Mouse (Mus musculus): ENCODE data around the gene Ccnt2. TPM values are rescaled to one million over a fixed set of nuclear protein-coding genes. Genes with fewer than 3 reads are reported as not detected.

The Ccnt2 gene
- polyA plus RNA-seq, 1 experiment from 2014 or later, result 76.9 TPM

DNA sequence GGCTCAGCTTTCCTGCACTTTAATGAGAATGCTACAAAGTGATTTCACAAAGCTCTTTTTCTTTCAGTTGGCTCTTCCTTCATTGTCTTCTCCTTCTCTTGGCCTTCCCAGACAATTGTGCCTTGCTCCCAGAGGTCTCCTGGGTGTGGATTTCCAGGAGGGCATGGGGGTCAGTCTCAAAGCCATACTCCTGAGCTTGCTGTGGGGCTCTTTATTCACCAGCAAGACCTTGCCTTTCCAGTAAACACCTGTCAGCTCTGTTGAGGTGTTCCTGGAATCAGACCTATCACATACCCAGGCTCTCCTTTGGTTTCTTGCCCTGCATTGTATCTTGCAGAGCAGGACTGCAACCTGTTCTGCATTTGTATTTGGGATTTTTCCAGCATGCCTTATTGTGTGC is 9.9 kb downstream of the Ccnt2 start:
- H3K4me2 ChIP-seq (replicated peaks; ENCODE audit: low read depth, low read length), result no peak overlapping the region
- no peak overlapping the region for H3K27ac ChIP-seq (ENCODE audit: low read length)
- no peak overlapping the region for H3K9ac ChIP-seq (replicated peaks; ENCODE audit: low read length)
- H3K36me3 ChIP-seq (ENCODE audit: insufficient read depth, low read length), result 0 out of 2 replicates have a peak, but pooled peaks cover 4% of the 10 kb centered on the region
- H3K9me3 ChIP-seq (ENCODE audit: low read length), result no peaks in the 10 kb centered on the region
- H3K27me3 ChIP-seq (ENCODE audit: insufficient read depth, low read length), result no peaks in the 10 kb centered on the region
- peaks cover 16% of the 10 kb centered on the region for H3K4me1 ChIP-seq (ENCODE audit: insufficient read depth, low read length)
- no peak for ATAC-seq (ENCODE audit: low FRiP score, low TSS enrichment)
- no peak overlapping the region for H3K4me3 ChIP-seq (ENCODE audit: low read length)

DNA sequence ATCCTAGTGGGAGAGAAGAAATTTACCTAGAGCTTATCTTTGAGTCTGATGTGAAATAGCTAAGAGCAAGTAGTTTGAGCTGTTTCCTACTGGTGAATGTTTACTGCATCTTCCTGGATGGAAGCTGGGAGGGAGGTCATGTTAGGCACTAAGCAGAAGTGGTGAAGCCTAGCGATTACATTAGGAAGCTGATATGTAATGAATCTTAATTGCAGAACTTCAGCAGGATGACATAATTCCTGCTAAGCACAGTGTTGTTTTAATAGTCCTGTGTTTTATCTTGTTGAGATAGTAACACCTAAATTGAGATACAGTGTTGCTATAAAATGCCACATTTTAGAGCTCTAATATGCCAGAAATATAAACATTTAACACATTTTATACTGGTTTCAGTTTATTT is 11.9 kb downstream of the Ccnt2 start:
- 67% methylated on average over 1 of the region's 1 CpGs for WGBS
- H3K4me1 ChIP-seq (ENCODE audit: insufficient read depth, low read length), result peaks cover 10% of the 10 kb centered on the region
- H3K36me3 ChIP-seq (ENCODE audit: insufficient read depth, low read length), result no peaks in the 10 kb centered on the region
- H3K9me3 ChIP-seq (ENCODE audit: low read length), result no peaks in the 10 kb centered on the region
- H3K27ac ChIP-seq (ENCODE audit: low read length), result no peak overlapping the region
- H3K4me2 ChIP-seq (replicated peaks; ENCODE audit: low read depth, low read length), result no peak overlapping the region
- ATAC-seq (ENCODE audit: low FRiP score, low TSS enrichment), result no peak
- H3K9ac ChIP-seq (replicated peaks; ENCODE audit: low read length), result no peak overlapping the region
- H3K27me3 ChIP-seq (ENCODE audit: insufficient read depth, low read length), result no peaks in the 10 kb centered on the region
- no peak overlapping the region for H3K4me3 ChIP-seq (ENCODE audit: low read length)

DNA sequence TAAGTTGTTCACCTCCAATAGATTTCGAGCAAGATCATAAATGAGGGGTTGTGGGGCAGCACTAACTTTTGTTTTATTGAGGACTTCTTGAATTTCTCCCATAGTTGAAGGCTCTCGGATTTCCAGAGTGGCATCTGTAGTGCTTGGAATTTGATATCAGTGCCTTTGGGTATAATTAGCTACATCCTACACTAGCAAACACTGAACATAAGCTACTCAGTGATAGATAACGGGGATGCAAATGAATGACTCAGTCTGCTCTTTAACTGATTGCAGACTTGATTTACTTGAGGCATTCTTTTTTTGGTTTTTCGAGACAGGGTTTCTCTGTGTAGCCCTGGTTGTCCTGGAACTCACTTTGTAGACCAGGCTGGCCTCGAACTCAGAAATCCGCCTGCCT is 15.0 kb downstream of the Ccnt2 start:
- Histone ChIP-seq H3K27ac (ENCODE audit: low read length) (no peak overlapping the region), H3K4me3 (ENCODE audit: low read length) (no peak overlapping the region), H3K9ac (replicated peaks; ENCODE audit: low read length) (no peak overlapping the region), H3K4me1 (ENCODE audit: insufficient read depth, low read length) (peaks cover 10% of the 10 kb centered on the region), H3K9me3 (ENCODE audit: low read length) (no peaks in the 10 kb centered on the region), H3K36me3 (ENCODE audit: insufficient read depth, low read length) (peaks cover 10% of the 10 kb centered on the region), H3K4me2 (replicated peaks; ENCODE audit: low read depth, low read length) (no peak overlapping the region), H3K27me3 (ENCODE audit: insufficient read depth, low read length) (no peaks in the 10 kb centered on the region)
- ATAC-seq (ENCODE audit: low FRiP score, low TSS enrichment), result no peak
- 62% methylated on average over 6 of the region's 6 CpGs for WGBS

DNA sequence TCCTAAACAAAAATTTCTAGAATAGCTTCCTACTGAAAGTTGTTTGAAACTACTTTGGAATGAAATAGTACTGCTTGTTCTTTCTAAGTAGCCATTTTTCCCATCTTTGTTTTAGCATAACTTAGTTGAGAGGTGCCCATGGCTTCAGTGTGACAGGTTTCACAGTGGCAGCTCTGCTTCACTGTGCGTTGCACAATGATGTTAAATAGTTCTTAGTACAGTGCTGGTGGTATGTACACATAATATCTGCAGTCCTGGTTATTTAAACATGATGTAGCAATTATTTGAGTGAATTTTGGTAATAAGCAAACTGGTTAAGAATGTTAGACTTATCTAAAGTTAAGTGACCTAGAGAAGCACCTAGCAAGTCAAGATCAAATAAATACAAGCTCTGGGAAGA is 19.5 kb downstream of the Ccnt2 start:
- H3K4me3 ChIP-seq (ENCODE audit: low read length), result no peak overlapping the region
- no peak overlapping the region for H3K4me2 ChIP-seq (replicated peaks; ENCODE audit: low read depth, low read length)
- ATAC-seq (ENCODE audit: low FRiP score, low TSS enrichment), result no peak
- peaks cover 5% of the 10 kb centered on the region; the same call in 1 of the 2 replicates for H3K4me1 ChIP-seq (ENCODE audit: insufficient read depth, low read length)
- no peaks in the 10 kb centered on the region for H3K27me3 ChIP-seq (ENCODE audit: insufficient read depth, low read length)
- no peak overlapping the region for H3K27ac ChIP-seq (ENCODE audit: low read length)
- no peak overlapping the region for H3K9ac ChIP-seq (replicated peaks; ENCODE audit: low read length)
- no peaks in the 10 kb centered on the region for H3K9me3 ChIP-seq (ENCODE audit: low read length)
- peaks cover 10% of the 10 kb centered on the region for H3K36me3 ChIP-seq (ENCODE audit: insufficient read depth, low read length)
- 90% methylated on average over 1 of the region's 1 CpGs for WGBS

DNA sequence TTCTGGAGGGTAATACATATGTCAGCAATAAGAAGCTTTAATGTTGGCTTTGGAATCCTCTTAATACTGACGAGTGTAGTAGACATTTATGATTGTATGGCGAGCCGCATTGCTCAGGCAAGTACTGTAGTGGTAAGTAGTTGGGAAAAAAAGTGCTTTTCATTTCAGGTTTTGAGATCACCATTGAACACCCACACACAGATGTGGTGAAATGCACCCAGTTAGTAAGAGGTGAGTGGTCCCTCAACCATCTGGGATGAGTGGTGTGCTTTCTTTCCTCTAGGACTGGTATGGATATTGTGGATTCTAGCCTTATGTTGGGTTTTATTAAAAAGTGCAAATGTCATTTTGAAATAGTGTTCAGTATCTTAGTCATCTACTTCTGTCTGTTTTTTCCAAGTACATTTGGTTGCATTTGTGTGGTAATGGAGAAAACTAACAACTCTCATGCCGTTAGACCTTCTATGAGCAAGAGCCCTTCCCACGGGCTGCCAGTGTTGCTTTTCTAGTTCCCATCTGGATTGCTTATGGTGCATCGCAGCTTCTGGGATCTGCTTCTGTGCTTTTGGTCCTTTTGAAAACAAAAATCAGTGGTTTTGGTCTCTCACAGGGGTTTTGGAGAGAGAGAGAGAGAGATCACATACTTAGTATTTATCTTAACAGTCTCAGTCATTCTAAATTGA is 21.3 kb downstream of the Ccnt2 start:
- no peaks in the 10 kb centered on the region for H3K9me3 ChIP-seq (ENCODE audit: low read length)
- no peaks in the 10 kb centered on the region for H3K4me1 ChIP-seq (ENCODE audit: insufficient read depth, low read length)
- ATAC-seq (ENCODE audit: low FRiP score, low TSS enrichment), result no peak
- no peak overlapping the region for H3K9ac ChIP-seq (replicated peaks; ENCODE audit: low read length)
- H3K27ac ChIP-seq (ENCODE audit: low read length), result no peak overlapping the region
- no peak overlapping the region for H3K4me2 ChIP-seq (replicated peaks; ENCODE audit: low read depth, low read length)
- no peak overlapping the region for H3K4me3 ChIP-seq (ENCODE audit: low read length)
- 89% methylated on average over 6 of the region's 6 CpGs for WGBS
- H3K36me3 ChIP-seq (ENCODE audit: insufficient read depth, low read length), result peaks cover 22% of the 10 kb centered on the region
- no peaks in the 10 kb centered on the region for H3K27me3 ChIP-seq (ENCODE audit: insufficient read depth, low read length)

DNA sequence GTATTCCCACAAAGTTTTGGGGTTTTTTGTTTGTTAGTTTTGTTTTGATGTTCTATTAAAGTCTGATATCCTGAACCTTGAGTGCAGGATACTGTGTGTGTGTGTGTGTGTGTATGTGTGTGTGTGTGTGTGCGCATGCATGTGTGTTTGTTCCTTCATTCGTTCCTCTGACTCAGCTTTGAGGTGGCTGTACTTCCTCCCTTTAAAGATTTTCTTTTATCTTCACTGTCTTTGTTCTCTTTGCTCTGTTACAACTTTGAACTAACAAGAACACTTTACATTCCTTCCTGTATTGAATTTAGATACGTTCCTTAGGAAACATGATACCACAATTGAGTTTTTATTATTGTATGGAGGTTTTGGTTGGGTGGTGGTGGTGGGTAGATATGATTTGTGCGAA is 22.4 kb downstream of the Ccnt2 start:
- Histone ChIP-seq H3K27ac (ENCODE audit: low read length) (no peak overlapping the region), H3K36me3 (ENCODE audit: insufficient read depth, low read length) (peaks cover 23% of the 10 kb centered on the region), H3K4me2 (replicated peaks; ENCODE audit: low read depth, low read length) (no peak overlapping the region), H3K27me3 (ENCODE audit: insufficient read depth, low read length) (no peaks in the 10 kb centered on the region), H3K4me1 (ENCODE audit: insufficient read depth, low read length) (no peaks in the 10 kb centered on the region), H3K4me3 (ENCODE audit: low read length) (no peak overlapping the region), H3K9me3 (ENCODE audit: low read length) (no peaks in the 10 kb centered on the region), H3K9ac (replicated peaks; ENCODE audit: low read length) (no peak overlapping the region)
- 56% methylated on average over 4 of the region's 4 CpGs for WGBS
- ATAC-seq (ENCODE audit: low FRiP score, low TSS enrichment), result no peak

DNA sequence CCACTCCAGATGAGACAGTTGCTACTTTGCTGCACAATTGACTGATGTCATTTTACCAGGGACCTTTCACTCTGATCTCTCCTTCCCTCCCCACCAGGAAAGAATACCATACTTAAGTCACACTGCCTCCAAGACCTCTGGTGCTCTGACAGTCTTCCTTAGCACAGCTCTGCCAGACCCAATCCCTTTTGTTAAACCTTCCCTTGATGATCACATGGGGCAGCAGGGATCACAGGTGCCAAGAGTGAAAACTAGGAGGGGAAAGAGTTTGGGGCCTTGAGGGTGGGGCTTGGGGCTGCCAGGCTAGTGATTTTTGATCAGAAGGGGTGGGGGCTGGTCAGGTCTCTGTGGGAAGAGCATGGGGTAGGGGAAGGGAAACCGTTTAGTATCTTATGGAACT is 22.8 kb downstream of the Ccnt2 start:
- no peak overlapping the region for H3K27ac ChIP-seq (ENCODE audit: low read length)
- peaks cover 25% of the 10 kb centered on the region for H3K36me3 ChIP-seq (ENCODE audit: insufficient read depth, low read length)
- H3K9me3 ChIP-seq (ENCODE audit: low read length), result no peaks in the 10 kb centered on the region
- no peaks in the 10 kb centered on the region for H3K4me1 ChIP-seq (ENCODE audit: insufficient read depth, low read length)
- H3K27me3 ChIP-seq (ENCODE audit: insufficient read depth, low read length), result no peaks in the 10 kb centered on the region
- H3K9ac ChIP-seq (replicated peaks; ENCODE audit: low read length), result no peak overlapping the region
- no peak overlapping the region for H3K4me3 ChIP-seq (ENCODE audit: low read length)
- ATAC-seq (ENCODE audit: low FRiP score, low TSS enrichment), result no peak
- H3K4me2 ChIP-seq (replicated peaks; ENCODE audit: low read depth, low read length), result no peak overlapping the region
- 63% methylated on average over 1 of the region's 1 CpGs for WGBS

DNA sequence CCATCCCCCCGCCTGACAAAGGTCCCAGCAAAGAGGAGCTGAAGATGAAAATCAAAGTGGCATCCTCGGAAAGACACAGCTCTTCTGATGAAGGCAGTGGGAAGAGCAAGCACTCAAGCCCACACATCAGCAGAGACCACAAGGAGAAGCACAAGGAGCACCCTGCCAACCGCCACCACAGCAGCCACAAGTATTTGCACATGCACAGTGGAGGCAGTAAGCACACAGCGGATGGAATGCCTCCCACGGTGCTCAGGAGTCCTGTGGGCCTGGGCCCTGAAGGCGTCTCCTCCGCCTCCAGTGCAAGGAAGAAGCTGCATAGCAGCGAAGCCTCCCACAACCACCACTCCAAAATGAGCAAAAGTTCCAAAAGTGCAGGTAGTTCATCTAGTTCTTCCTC is 29.0 kb downstream of the Ccnt2 start:
- H3K9ac ChIP-seq (replicated peaks; ENCODE audit: low read length), result no peak overlapping the region
- WGBS, result 89% methylated on average over 8 of the region's 8 CpGs
- H3K4me3 ChIP-seq (ENCODE audit: low read length), result no peak overlapping the region
- no peak for ATAC-seq (ENCODE audit: low FRiP score, low TSS enrichment)
- H3K27me3 ChIP-seq (ENCODE audit: insufficient read depth, low read length), result no peaks in the 10 kb centered on the region
- no peak overlapping the region for H3K27ac ChIP-seq (ENCODE audit: low read length)
- H3K36me3 ChIP-seq (ENCODE audit: insufficient read depth, low read length), result peaks cover 42% of the 10 kb centered on the region
- no peaks in the 10 kb centered on the region for H3K4me1 ChIP-seq (ENCODE audit: insufficient read depth, low read length)
- no peaks in the 10 kb centered on the region for H3K9me3 ChIP-seq (ENCODE audit: low read length)
- H3K4me2 ChIP-seq (replicated peaks; ENCODE audit: low read depth, low read length), result no peak overlapping the region

DNA sequence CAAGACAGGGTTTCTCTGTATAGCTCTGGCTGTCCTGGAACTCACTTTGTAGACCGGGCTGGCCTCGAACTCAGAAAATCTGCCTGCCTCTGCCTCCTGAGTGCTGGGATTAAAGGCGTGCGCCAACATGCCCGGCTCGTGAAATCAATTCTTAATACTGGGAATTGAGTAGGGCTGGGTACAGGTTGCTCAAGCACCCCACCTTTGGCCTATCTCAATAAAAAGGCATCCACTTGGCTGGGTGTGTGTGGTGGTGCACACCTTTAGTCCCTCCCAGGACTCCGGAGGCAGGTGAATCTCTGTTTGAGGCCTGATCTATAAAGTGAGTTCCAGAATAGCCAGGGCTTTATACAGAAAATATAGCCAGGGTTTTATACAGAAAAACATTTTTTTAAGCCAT is 34.7 kb downstream of the Ccnt2 start:
- Histone ChIP-seq H3K9me3 (ENCODE audit: low read length) (no peaks in the 10 kb centered on the region), H3K27ac (ENCODE audit: low read length) (no peak overlapping the region), H3K27me3 (ENCODE audit: insufficient read depth, low read length) (no peaks in the 10 kb centered on the region), H3K4me1 (ENCODE audit: insufficient read depth, low read length) (0 out of 2 replicates have a peak, but pooled peaks cover 2% of the 10 kb centered on the region), H3K9ac (replicated peaks; ENCODE audit: low read length) (no peak overlapping the region), H3K4me2 (replicated peaks; ENCODE audit: low read depth, low read length) (no peak overlapping the region), H3K4me3 (ENCODE audit: low read length) (no peak overlapping the region), H3K36me3 (ENCODE audit: insufficient read depth, low read length) (peaks cover 9% of the 10 kb centered on the region)
- no peak for ATAC-seq (ENCODE audit: low FRiP score, low TSS enrichment)
- WGBS, result 89% methylated on average over 7 of the region's 7 CpGs

DNA sequence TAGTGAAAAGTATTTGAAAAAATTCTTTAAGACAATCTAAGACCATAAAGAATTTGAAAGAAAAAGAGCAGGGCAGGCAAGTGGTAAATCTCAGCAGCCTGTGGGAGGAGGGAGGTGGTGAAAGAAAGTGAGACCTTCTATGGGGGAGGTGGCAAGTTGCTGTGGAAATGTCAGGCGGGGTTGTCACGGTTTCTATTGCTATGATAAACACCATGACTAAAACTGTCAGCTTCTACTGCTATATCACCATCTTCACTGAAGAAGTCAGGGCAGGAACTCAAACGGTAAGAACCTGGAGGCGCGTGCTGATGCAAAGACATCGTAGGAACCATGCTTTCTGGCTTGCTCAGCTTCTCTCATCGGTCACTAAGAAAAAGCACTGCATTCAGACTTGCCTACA is 39.0 kb downstream of the Ccnt2 start:
- Histone ChIP-seq H3K4me2 (replicated peaks; ENCODE audit: low read depth, low read length) (peak overlapping the region; percentile 27), H3K27me3 (ENCODE audit: insufficient read depth, low read length) (no peaks in the 10 kb centered on the region), H3K4me3 (ENCODE audit: low read length) (no peak overlapping the region), H3K27ac (ENCODE audit: low read length) (no peak overlapping the region), H3K9me3 (ENCODE audit: low read length) (no peaks in the 10 kb centered on the region), H3K4me1 (ENCODE audit: insufficient read depth, low read length) (0 out of 2 replicates have a peak, but pooled peaks cover 2% of the 10 kb centered on the region), H3K9ac (replicated peaks; ENCODE audit: low read length) (no peak overlapping the region), H3K36me3 (ENCODE audit: insufficient read depth, low read length) (no peaks in the 10 kb centered on the region)
- ATAC-seq (ENCODE audit: low FRiP score, low TSS enrichment), result peak; percentile 29; the same call in 1 of the 2 replicates
- WGBS, result 33% methylated on average over 7 of the region's 7 CpGs

All from kidney, embryonic 16.5 days (tissue).